Mouse (Mus musculus) urinary bladder, postnatal 10 days (tissue): ENCODE measurements around the gene Gm20914.
"Not testable (repeated sequence)": the region's sequence is repeated elsewhere in the genome, so short reads cannot be mapped to it uniquely, and the experiment has no call there.

Source experiments
- DNase-seq: peaks from one replicate; pipeline ENCODE4 v3.0.0; 2022; ENCODE audit warnings: low spot score

Gene Gm20914

GRCm38 (mm10) chrY:5725678-5726077, at the start of gene Gm20914:
TSS of gene Gm20914 (plus strand) at chrY:5725978.
- not testable (repeated sequence) for DNase-seq
